Mouse (Mus musculus) brain, adult 2 months (tissue): ENCODE data around the gene Gm49325.

ENCODE experiments used
- DNase-seq: peaks from one replicate; pipeline ENCODE4 v3.0.0; 2011; ENCODE audit warnings: low read depth, low spot score

Gene Gm49325

GRCm38 (mm10) chr10:77605908-77606826 is at the start of gene Gm49325, which contains the start of gene Sumo3:
Gene Gm49325, plus strand, starts transcription at chr10:77606197.
Gene Sumo3, plus strand, starts transcription at chr10:77606097.
- peak; percentile 96 for DNase-seq

DNA sequence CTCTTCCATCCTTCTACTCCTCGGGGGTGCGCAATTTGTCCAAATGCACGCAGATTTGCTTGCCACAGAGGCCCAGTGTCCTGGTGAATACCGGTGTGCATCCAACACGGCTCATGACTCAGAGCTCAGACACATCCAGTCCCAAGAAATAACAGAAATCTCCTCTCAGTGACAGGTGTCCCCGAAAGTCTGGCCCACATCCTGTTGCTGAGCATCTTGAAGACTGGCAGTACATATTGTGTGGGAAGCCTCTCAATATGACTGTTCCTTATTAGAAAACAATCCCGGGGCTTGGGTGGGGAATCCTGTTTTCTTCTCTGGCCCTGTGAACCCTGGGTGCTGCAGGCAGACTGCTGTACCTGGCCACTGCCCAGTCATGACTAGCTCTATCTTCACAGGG is 49.4 kb upstream of the Gm49325 start:
- DNase-seq, result peak; percentile 24

DNA sequence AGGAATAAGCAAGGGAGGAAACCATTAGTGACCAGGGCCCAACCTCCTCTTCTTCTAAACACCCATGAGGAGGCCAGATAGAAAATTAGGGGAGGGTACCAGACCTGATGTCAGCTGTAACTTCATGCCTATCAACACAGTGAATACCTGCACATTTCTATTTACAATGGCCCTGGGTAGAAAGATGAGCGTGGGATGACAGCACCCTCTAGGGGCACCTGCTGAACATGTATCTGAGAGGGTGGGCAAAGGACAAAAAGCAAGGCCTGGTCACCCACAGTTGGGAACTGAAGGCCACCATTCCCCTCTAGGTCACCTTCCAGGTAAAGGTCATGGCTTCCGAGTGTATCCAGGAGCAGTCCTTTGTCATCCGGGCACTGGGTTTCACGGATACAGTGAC is 48.4 kb upstream of the Gm49325 start:
- DNase-seq, result peak; percentile 33

GRCm38 (mm10) chr10:77560090-77560489 is 45.9 kb upstream of the Gm49325 start:
- DNase-seq, result no peak

GRCm38 (mm10) chr10:77560830-77561229 is 45.2 kb upstream of the Gm49325 start:
- DNase-seq, result no peak

DNA sequence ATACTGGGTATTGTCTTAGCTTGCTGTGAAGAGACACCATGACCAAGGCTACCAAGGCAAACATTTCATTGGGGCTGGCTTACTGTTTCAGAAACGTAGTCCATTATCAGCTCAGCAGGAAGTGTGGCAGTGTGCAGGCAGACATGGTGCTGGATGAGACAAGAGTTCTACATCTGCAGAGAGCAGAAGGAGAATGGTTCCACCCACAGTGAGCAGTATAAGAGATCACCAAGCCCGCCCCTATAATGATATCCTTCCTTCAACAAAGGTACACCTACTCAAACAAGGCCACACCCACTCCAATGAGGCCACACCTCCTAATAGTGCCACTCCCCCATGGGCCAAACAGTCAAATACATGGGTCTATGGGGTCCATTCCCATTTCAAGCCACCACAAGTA is 44.5 kb upstream of the Gm49325 start:
- DNase-seq, result no peak

DNA sequence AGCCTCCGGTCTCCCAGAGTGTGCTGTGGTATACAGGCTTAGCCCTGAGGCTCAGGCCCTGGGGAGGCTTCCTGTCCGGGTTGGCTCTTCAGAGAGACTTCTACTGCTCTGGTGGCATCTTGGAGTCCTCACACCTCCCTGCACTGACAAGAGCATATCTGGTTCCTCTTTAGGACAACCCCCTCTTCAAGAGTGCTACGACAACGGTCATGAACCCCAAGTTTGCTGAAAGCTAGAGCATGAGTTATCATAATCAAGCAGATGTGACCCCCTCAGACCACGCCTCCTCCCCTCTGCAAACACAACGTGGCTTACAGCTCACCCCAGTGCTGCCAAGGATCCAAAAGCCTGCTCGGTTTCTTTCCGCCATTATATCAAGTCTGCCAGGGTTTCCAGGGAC is 41.0 kb upstream of the Gm49325 start:
- no peak for DNase-seq

DNA sequence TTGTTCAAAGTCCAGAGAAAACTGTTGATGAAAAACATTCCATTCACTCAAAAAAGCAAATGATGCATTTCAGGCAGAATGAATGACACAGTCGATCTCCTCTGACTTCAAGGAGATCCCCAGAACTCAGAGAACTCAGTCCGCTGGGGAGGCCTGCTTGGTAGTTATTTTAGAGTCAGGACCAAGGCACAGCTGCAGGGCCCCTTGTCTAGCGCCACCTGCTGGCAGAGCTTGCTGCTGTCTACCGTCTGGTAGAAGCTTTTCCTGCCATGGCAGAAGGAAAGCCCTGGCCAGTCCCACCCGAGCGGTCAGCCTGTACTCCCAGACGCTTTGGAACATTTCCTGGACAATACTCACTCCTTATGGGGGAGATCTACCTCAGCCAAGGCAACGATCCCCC is 39.3 kb upstream of the Gm49325 start:
- peak; percentile 91 for DNase-seq

DNA sequence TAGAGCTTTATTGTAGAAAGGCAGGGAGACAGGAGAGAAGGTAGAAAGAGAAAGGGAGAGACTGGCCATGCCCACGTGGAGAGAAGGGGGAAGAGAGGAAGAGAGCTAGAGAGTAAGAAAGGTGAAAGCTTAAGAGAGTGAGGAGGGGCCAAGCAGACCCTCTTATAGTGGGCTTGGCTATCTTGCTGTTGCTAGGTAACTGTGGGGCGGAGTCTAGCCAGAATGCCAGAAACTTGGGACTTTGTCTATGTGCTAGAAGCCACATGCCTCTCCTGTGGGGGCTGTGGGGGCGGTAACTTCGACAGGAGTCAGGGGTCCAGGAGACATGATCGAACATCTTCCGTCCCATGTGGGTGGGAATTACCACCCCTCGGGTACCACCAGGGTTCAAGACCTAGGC is 36.5 kb upstream of the Gm49325 start:
- DNase-seq, result no peak

DNA sequence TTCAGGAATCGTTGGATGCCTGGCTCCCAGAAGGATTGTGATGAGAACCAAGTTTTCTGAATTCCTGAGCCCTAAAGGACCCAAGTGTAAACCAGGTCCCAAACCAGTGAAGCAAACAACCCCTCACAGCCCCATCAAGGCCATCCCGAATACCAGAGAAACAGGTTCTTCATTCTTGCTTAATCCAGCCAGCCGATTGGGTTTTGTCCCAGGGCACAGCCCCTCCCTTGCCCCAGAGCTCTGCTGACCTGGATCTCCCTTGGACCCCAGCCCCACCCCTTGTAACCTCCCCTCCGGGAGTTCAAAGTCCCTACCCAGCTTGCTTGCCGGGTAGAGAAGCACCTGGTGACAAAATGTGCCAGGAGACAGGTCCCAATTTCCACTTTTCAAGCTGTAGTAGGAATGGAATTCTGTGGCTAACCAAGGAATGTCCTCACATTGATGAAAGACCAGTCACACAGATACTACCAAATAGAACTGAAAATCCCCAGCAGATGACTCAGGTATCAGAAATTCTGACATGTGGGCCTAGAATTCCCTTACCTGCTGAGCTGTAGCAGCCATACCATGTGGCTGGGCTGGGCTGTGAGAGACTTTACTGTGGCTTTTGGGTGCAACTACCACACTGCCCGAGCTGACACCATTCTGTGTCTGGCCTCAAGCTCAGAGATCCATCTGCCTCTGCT is 35.9 kb upstream of the Gm49325 start:
- no peak for DNase-seq

DNA sequence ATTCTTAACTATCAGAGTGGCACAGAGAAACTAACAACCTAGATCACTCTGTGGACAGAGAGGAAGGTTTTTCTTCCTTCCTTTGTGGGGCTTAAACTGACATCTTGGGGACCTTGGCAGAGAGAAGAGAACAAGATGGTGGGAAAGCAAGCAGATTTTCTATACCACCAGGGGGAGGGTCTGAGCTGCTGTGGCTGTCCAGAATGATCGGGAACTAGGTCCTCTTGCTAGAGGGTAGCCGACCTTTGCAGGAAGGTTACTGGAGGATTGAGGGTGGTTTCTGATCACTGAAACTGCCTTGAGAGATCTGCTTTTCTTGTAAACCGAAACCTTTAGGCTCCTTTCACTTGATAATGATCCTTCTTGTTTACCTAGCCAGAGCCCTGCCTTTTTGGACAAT is 33.8 kb upstream of the Gm49325 start:
- no peak for DNase-seq

GRCm38 (mm10) chr10:77573162-77573561 is 32.8 kb upstream of the Gm49325 start:
- DNase-seq, result no peak

DNA sequence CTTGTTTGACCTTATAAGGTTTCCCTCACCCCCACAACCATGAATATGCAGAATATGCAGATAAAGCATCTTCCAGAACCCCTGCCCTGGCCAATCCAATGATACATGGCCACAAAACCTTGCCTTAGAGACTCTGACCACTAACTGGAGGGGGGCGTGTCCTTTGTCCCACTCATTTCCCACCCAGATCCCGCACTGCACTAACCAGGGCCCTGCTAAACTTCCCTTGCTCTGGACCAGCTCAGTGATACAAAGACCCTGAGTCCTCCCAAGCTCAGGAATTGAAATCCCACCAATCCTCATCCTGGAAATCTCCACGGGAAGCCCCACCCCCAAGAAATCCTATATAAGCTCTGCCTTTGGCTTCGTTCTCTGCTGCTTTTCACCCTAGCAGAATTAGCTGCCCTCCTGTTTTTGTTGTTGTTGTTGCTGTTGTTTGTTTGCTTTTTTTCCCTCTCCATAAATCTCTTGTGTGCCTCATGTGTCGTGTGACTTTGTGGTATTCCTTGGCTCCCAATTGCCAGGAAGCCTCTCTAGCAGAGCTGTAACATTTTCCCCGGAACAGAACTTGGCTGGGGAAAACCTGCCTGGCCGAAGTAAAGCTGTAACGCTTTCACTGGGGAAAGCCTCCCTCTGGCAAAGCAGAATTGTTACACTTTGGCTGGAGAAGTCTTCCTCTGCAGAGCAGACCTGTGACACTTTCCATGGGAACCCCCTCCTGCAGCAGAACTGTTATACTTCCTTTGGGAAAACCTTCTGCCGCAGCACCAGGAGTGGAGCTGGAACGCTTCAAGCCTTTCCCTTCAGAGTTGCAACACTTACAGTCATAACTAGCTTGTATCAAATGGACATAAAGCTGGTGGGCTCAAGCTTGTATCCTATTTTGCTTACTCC is 25.7 kb upstream of the Gm49325 start:
- DNase-seq, result no peak

DNA sequence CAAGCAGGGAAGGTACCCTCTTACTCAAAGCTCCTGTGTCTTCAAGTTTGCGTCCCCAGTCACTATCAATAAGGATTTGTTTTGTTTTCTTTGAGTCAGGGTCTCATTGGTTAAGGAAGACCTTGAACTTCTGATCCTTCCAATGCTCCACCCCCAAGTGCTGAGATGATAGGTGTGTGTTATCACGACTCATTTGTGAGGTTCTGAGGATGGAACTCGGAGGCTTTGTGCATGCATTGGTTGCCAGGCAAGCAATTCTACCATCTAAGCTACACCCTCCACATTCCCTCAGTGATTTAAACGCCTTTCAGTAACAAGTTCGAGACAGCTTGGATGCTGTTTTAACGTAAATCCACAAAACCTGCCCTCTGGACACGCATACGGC is 25.0 kb upstream of the Gm49325 start:
- DNase-seq, result peak; percentile 22

- DNase-seq, result peak; percentile 99
These were observed 24.4 kb upstream of the Gm49325 start, which contains the start of gene Pttg1ip for GRCm38 (mm10) chr10:77581408-77582284. Gene Pttg1ip, plus strand, starts transcription at chr10:77581720.

DNA sequence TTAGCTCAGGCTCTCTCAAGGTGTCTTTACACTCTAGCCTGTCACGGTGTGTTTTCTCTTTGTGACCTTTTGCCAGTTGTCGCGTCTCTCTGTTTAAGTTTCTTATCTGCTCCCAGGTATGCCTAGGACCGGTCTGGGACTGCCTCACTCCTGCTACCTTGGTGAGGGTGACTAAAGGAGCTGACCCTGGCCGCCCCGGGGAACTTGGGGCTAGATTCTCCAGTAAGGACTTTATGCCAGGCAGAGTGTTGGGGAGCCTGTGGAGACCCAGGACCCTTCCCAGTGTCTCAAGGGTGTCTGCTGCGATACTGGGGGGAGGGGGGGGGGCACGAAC is 23.7 kb upstream of the Gm49325 start:
- no peak for DNase-seq

GRCm38 (mm10) chr10:77583795-77584422 is 22.1 kb upstream of the Gm49325 start:
- peak; percentile 66 for DNase-seq

- DNase-seq, result no peak
These were observed 19.4 kb upstream of the Gm49325 start for GRCm38 (mm10) chr10:77586637-77587036.

GRCm38 (mm10) chr10:77587091-77587775 is 18.8 kb upstream of the Gm49325 start:
- DNase-seq, result no peak

- no peak for DNase-seq
These were observed 18.0 kb upstream of the Gm49325 start for GRCm38 (mm10) chr10:77588036-77588435.
